Mouse (Mus musculus): Measurements from ENCODE around the gene Pkd1l1.

Pkd1l1 gene

GRCm38 (mm10) chr11:8821403-8821802 lies 151.7 kb downstream of the Pkd1l1 start:
- DNase-seq (ENCODE audit: low read depth): peak; percentile 56

GRCm38 (mm10) chr11:8817376-8817775 lies 155.7 kb downstream of the Pkd1l1 start:
- no peak for DNase-seq (ENCODE audit: low read depth)

GRCm38 (mm10) chr11:8814097-8814790 lies 158.8 kb downstream of the Pkd1l1 start:
- DNase-seq (ENCODE audit: low read depth): no peak

- DNase-seq (ENCODE audit: low read depth): no peak
Measured at GRCm38 (mm10) chr11:8811506-8812100, 161.5 kb downstream of the Pkd1l1 start.

GRCm38 (mm10) chr11:8809644-8810043 lies 163.4 kb downstream of the Pkd1l1 start:
- no peak for DNase-seq (ENCODE audit: low read depth)

- no peak for DNase-seq (ENCODE audit: low read depth)
Measured at GRCm38 (mm10) chr11:8807009-8807408, 166.1 kb downstream of the Pkd1l1 start.

GRCm38 (mm10) chr11:8804178-8804577 lies 168.9 kb downstream of the Pkd1l1 start:
- DNase-seq (ENCODE audit: low read depth): no peak

GRCm38 (mm10) chr11:8797486-8797885 lies 175.6 kb downstream of the Pkd1l1 start:
- no peak for DNase-seq (ENCODE audit: low read depth)

GRCm38 (mm10) chr11:8795031-8795430 lies 178.0 kb downstream of the Pkd1l1 start:
- DNase-seq (ENCODE audit: low read depth): no peak

GRCm38 (mm10) chr11:8792146-8792545 lies 180.9 kb downstream of the Pkd1l1 start:
- peak; percentile 14 for DNase-seq (ENCODE audit: low read depth)

GRCm38 (mm10) chr11:8789186-8789585 lies 183.9 kb downstream of the Pkd1l1 start:
- DNase-seq (ENCODE audit: low read depth): no peak

- no peak for DNase-seq (ENCODE audit: low read depth)
Measured at GRCm38 (mm10) chr11:8787604-8788003, 185.5 kb downstream of the Pkd1l1 start.

- DNase-seq (ENCODE audit: low read depth): no peak
Measured at GRCm38 (mm10) chr11:8784413-8784812, 188.7 kb downstream of the Pkd1l1 start.

GRCm38 (mm10) chr11:8782141-8782465 lies 191.0 kb downstream of the Pkd1l1 start:
- DNase-seq (ENCODE audit: low read depth): no peak

GRCm38 (mm10) chr11:8781308-8782140 lies 191.5 kb downstream of the Pkd1l1 start:
- DNase-seq (ENCODE audit: low read depth): no peak

- no peak for DNase-seq (ENCODE audit: low read depth)
Measured at GRCm38 (mm10) chr11:8779427-8779826, 193.6 kb downstream of the Pkd1l1 start.

All from NIH3T3 (cell line).